Mouse (Mus musculus) frontal cortex, postnatal 10 days (tissue): ENCODE measurements around the gene 1110008L16Rik.
"Not testable (repeated sequence)": the region's sequence is repeated elsewhere in the genome, so short reads cannot be mapped to it uniquely, and the experiment has no call there.

Experiments used
- DNase-seq, 2 experiments: peaks; one replicate each; pipeline ENCODE4 v3.0.0; 2022; ENCODE audit warnings: low spot score in 2 of 2, mixed read lengths in 1 of 2

Gene 1110008L16Rik

DNA sequence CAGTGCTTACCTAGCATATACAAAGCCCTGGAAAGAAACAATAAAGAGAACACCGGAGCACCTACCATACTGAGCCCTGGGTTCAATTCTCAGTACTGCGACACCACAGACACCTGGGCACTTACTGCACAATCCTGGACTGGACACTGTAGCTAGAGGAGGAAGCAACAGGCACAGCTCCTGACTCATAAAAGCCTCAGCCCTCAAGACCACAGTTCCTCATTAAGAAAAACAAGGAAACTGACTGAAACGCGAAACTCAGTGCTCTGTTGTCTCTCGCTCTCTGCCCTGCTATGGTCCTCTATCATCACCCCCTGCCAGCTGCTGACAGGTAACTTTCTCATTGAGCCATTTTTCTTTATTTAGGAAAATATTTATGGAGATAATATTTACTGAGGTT lies at the start of gene 1110008L16Rik:
Gene 1110008L16Rik, plus strand, starts transcription at position 242 of the 400 bp plus-strand sequence.
- DNase-seq: no peak

DNA sequence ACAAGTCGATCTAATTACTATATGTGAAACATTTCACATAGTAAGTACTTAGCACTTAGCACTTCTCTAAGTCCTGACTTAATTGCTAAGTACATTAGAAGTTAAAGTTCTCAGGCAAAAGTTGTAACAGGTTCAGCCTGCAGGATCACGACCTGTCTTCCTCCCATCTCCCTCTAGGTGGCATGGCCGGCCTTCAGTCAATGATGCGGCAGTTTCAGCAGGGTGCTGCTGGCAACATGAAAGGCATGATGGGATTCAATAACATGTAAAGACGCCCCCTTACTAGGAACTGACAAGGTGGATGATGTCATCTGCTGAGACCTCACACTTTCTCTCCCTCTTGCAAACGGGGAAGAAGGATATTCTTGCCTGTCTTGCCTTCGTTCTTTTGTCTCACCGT lies 37.4 kb upstream of the 1110008L16Rik start:
- not testable (repeated sequence) for DNase-seq

DNA sequence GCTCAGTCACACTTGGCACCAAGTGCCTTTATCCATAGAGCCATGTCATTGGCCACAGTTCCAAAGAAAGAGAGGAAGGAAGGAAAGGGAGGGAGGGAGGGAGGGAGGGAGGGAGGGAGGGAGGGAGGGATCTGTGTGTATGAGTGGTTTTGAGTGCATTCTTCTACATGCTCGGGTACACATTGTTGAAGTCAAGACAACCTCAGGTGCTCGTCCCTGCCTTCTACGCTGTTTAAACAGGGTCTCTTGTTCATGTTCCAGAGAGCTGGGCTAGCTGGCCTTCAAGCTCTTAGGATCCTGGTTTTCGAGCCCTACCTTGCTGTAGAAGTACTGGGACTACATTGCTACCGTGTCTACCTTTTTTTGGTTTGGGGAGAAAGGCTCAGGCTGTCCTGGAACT lies 36.0 kb upstream of the 1110008L16Rik start:
- not testable (repeated sequence) for DNase-seq

DNA sequence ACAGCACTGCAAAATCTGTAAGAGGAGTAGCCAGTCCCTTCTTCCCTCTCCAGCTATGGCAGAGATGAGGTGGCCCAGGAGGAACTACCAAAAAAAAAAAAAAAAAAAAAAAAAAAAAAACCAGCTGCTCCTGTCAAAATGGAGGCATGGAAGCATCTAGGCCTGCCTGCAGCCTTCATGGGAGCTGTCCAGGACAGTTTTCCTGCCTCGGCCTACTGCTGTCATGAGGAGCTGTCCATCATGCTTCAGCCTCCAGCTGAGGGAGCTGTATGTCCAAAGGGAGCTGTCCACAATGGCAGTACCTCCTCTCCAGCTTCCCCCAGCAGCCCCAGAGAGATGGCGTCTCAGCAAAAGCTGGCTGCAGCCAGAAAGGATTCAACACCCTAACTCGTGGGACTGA lies 27.1 kb upstream of the 1110008L16Rik start:
- DNase-seq: no peak

DNA sequence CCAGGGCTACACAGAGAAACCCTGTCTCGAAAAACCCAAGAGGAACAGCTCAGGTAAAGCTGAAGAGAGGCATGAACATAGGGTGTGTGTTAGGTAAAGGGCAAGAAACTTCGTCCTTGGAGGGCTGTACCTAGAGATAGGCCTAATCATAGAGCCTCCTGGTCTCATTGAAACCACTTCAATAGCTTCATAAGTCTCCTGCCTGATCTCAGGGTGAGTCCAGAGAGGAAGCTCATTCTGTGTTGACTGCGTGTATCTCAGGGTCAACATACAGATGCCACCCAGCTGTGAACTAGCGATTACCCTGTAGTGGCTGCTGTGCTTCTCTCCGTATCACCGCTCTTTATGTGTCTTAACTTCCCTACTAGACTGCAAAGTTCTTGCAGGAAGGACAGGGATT lies 21.8 kb upstream of the 1110008L16Rik start:
- not testable (repeated sequence) for DNase-seq

DNA sequence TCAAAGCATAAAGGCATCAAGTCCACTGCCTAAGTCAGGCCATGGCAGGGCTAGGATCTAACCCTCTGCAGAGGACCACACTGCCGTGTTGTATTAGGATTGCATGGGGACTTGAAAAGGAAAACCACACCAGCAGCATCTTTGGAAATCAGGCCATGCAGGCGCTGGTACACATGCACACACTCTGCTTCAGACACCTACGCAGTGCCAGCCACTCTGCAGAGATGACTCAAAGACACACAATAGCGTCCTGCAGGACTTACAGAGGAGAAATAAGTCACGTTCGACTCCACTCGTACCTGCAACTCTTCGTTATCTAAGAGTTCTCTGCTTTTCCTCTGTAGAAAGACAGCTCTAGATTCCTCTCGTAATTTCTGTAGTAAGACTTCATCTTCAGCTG lies 1.3 kb upstream of the 1110008L16Rik start:
- DNase-seq: no peak

DNA sequence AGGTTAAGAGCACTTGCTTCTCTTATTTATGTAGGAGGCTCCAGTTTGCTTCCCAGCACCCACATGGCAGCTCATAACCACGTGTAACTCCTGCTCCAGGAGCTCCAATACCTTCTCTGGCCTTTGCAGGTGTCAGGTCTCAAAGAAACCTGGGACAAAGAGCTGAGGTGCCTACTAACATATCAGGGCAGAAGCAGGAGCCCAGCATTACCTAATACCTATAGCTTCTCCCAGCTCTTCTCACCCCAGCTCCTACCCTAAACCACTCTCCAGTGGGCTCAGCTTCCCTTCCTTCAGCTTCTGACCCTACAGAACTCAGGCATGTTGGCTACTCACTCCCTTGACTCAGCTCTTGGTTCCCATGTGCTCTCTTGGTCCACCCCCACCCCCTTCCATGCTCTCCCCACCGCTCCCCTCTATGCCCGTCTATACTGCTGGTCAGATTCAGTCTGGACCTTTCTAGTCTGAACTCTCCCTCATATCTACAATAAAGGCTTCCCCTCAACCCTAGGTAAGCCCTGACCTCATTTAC lies 1.5 kb downstream of the 1110008L16Rik start:
- DNase-seq: no peak

DNA sequence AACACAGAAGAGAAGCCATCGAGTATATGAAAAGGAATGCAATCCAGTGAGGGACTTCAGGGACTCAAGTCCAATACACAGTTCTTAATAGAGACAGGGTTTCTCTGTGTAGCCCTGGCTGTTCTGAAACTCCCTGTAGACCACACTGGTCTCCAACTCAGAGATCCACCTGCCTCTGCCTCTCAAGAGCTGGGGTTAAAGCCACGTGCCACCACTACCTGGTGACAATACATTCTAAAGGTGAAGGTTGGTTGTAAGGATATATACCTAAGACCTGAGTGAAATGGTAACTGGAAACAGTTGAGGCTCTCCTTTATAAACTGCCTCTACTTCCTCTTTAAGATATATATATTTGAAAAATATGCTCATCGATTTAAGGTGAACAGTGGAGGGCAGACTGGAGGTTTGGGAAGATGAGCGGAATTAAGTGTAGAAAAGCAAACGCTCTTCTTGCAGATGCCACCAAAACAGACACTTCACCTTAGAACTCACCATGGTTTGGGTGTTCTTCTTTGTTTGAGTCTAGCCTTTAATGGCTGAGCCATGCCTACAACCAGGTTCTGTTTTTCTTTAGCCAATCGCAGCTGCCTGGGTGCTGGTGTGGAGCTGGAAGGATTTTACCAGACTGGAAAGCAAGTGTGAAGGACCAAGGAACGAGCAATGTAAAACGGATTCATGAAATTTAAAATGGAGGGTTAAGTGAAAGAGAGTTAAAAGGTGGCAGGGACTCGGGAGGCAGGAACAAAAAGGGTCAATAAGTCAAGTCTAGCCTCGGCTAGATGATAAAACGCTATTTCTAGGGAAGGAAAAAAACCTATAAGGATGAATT lies 2.3 kb downstream of the 1110008L16Rik start:
- no peak for DNase-seq

DNA sequence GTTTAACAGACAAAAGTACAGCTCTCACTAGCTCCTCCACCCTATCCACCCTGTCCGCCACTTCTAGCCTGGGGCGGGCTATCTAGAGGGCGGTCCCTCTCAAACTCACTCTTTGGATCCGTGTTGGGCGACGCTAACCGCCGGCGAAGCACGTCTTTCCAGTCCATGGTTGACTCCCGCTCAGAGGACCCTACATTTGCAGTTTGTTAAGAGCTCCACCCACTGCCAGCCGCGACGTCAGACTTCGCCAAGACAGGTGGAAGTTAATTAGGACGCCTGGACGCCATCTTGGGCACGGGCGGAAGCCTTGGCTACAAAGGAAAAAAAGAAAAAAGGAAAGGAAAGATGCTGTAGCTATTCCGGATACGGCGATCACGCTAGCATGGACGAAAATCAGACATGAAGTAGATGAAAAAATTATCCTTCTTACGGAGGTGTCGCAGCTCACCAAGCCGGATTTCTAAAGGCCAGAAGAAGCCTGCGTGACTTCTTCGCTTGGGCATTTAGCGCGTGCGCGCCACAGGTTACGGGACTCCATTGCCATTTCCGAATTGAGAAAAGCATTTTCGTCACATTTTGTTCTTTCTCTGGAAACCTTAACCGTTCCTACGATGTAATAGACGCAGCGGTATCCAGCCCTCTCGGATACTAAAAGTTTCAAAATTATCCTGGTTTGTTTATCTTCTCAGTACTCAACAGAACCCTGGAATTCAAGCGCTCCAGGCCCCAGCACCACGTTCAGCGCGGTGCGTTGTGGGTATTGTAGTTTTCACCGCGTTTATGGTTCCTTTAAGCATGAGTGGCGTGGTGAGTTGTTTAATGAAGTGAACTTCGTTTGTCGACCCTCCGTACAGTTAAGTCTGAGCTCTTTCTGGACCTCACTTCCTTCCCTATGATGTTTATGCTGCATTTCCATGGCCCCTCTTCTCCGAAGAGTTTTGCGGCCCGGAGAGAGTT lies 3.4 kb downstream of the 1110008L16Rik start, which contains the start of gene Ppp2r3c:
Gene Ppp2r3c, minus strand, starts transcription at position 514 of the 957 bp plus-strand sequence.
- peak; percentile 85 to 87 for DNase-seq

DNA sequence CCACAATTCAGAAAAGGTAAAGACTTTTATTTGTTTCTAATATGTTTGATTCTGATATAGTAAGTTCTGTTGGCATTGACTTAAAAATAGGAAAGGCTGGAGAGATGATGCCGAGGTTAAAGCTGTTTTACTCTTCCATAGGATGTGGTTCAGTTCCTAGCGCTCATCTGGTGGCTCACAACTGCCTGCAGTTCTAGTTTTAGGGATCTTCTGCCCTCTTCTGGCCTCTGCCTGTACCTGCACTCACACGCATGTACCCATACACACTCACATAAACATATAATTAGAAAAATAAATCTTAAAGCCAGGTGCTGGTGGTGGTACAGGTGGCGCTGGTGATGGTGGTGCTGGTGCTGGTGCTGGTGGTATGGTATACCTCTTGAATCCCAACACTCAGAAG lies 7.0 kb downstream of the 1110008L16Rik start:
- DNase-seq: no peak

DNA sequence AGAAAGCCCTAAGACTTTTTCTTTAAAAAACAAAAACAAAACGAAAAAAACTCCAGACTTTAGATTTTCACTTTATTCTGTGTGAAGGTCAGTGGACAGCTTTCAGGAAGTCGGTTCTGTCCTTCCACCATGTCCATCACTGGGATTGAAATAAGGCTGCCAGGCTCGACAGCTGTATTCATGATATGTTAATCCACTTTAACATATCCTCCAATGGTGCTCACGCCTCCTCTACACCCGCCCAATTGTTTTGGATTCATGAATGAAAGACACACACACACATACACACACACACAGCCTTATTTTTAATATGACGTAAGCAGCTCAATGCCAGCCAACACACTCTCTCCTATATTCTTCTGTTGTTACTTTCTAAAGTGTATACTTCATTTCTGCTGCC lies 8.2 kb downstream of the 1110008L16Rik start:
- no peak for DNase-seq

DNA sequence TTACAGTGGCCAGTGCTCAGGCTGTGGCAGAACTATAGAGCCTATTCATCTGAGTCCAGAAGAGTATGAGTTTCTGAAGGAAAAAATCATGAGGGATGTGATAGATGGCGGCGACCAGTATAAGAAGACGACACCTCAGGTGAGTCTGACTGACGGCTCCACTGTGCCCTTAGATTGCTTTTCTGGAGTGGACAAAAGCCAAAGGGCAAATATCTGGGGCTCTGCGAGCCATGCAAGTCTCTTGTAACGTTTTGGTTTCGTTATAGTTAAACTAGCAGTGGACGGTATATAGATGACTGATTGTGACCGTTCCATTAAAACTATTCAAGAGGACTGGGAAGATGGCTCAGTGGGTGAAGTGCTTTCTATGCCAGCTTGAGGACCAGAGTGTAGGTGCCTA lies 9.4 kb downstream of the 1110008L16Rik start:
- DNase-seq: no peak

DNA sequence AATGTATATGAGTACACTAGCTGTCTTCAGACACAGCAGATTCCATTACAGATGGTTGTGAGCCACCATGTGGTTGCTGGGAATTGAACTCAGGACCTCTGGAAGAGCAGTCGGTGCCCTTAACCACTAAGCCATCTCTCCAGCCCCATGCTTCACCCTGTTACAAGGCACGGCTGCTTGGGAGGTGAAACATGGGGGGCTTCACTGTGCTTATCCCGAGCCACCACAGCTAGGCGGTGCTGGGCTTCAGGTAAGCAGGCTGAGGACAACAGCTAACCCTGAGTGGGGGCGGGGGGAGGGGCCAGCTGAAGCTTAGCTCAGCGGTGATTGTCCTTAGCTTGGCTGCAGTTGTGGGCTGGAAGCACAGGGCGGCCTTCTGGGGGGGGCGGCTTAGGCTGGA lies 10.1 kb downstream of the 1110008L16Rik start:
- DNase-seq: no peak

DNA sequence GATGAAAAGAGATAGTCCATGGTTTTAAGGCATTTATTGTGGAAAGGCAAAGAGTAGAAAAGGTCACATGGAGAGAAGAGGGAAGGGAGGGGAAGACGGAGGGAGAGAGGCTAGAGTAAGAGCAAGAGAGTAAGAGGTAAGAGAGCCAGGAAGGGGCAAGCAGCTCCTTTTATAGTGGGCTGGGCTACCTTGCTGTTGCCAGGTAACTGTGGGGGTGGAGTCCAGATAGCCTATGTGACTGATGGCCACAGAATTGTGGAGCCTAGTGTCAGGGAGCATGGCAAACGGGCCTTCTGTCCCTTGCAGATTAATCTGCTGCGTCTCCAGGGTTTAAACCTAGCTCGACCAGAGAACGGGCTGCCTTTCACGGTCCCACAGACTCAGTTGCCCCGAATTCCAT lies 12.5 kb downstream of the 1110008L16Rik start:
- no peak for DNase-seq

DNA sequence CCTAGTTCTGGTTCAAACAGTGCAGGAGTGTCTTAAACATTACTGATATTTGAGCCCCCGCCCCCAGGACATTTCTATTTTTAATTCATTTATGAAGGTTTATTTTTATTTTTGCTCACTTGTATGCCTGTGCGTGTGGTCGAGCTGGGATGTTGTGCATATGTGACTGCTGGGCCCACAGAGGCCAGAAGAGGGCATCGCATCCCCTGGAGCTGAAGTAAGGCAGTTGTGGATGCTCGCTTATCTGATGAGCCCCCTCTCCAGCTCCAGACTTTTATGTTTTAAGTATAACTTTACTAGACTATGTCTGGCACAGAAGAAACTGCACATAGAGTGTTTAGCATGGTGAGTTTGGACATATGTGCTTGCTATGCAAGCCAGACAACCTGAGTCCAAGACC lies 14.5 kb downstream of the 1110008L16Rik start:
- no peak for DNase-seq

DNA sequence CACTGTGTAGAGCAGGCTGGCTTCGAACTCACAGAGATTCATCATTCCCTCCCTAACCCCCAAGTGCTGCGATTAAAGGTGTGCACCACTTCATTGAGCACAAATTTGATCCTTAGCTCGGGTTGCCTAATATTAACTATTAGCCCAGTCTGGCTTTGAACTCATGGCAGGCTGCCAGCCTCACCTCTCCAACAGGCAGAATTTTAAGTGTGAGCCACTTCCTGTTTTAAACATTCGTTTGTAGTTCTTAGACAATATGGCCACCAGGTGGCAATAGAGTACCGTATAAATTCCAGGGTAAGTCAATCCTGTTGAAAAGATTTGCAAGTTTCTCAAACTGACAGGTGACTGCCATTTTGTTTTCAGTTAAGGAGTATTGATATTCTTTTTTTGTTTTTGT lies 15.8 kb downstream of the 1110008L16Rik start:
- peak in 1 of 2 experiments; percentile 65 for DNase-seq

DNA sequence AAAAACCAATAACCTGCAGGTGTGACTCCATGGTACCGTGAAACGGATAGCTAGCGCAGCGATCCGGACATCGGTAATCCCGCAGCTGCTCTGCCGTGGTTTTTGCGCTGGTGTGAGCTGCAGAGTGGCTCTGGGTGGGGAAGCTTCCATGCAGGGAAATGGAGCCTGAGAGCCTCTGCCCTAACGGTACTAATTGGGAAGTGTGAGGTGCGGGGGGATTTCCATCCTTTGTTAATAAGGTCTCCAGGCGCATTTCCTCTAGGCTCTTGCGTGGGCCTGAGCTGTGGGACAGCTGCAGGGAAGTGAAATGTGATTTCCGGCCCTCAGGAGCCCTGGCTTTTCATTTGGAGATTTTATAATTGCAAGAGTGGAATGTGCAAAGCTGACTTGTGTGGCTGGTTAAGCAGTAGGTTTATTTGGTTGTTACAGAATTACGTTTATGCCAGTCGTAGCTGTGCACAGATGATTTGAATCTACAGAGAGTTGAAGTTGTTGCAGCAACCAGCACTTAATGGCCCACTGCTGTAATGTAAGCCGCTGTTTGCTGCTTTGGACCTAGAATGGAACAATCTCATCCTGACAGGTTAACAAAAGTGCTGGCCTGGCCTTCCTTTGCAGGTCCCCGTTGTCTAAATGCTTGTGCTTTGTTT lies 22.4 kb downstream of the 1110008L16Rik start:
- no peak for DNase-seq

DNA sequence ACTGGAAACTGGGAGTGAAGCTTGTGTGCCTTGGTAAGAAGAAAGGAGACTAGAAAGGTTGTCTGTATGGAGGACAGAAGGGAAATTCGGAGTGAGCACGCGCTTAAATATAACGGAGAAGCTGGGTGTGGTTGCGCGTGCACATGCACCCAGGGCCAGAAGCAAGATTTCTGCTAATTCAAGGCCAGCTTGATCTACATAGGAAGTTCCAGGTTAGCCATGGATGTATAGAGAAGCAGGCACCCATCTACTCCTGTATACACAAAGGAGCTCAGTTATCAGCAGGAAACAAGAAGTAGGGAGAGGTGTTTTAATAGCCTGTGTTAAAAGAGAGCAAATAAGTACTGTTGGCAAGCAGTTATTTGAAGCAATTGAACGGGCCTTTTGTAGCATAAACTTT lies 26.3 kb downstream of the 1110008L16Rik start:
- DNase-seq: no peak

DNA sequence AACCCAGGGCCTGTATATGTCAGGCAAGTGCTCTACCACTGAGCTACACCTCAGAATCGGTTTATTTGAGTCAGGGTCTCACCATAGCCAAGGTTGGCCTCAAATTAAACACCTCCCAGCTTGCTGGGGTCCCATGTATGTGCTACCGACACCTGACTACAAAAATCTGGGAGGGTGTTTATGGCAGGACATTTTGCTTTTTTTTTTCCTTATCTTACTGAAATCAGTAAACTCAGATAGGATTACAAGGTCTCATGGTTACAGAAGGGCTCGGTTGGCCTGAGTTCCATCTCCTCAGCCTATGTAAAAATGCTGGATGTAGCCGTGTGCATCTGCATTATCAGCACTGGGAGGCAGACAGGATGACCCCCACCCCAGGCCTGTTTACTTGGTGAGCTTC lies 29.4 kb downstream of the 1110008L16Rik start:
- no peak for DNase-seq

DNA sequence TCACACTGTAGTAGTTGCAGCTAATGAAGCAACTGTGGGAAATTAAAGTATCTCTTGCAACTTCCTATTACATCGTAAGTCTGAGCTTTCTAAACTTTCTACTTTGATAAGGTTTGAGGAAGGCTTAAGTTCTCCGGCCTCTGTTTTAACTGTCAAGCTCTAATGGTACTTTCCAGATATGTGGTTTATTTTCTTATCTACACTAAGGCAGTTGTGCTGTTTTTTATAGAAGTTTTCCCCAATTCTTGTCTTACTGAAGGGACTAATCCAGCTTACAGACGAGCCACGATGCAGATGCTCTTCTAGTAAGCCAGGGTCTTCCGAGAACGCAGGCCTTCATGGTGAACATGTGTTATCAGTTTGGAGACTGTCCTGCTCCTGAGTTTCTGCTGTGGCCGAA lies 30.0 kb downstream of the 1110008L16Rik start:
- DNase-seq: no peak

DNA sequence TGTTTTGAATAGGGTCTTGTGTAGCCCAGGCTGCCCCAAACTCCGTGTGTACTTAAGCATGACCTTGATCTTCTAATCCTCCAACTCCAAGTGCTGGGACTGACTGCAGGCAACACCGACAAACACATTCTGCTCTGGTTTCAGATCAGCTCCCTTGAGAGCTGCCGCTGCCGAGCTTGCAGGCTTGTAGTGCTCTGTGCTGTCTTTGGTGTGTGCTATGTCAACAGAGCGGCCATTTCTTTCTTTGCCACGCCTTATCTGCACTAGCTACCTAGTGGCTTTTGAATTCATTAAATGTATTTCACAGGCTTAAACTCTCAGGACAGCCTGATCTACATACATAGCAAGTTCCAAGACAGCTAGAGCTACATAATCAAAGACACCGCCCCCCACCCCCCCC lies 34.3 kb downstream of the 1110008L16Rik start:
- no peak for DNase-seq

DNA sequence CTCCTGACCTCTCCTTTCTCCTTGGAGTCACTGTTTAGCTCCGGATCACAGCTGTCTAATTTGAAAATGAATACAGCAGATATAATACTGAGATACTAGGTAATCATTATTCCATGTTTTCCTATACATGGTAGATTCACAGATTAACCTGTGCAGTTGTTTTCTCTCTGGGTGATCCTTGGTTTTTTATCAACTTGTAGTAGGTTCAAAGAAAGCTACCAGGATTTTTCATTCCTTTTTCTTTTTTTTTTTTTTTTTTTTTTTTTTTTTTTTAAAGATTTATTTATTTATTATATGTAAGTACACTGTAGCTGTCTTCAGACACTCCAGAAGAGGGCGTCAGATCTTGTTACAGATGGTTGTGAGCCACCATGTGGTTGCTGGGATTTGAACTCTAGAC lies 39.1 kb downstream of the 1110008L16Rik start:
- not testable (repeated sequence) for DNase-seq
